Mouse (Mus musculus): Measurements from ENCODE around the gene Zcchc17. TPM values are rescaled to one million over a fixed set of nuclear protein-coding genes. Genes with fewer than 3 reads are reported as not detected.

Zcchc17 gene
- 60.8 and 66.4 TPM in 2 replicates for polyA plus RNA-seq (2015; fragmentation: Nextera tagmentation; extraction: Ambion mirVana)

DNA sequence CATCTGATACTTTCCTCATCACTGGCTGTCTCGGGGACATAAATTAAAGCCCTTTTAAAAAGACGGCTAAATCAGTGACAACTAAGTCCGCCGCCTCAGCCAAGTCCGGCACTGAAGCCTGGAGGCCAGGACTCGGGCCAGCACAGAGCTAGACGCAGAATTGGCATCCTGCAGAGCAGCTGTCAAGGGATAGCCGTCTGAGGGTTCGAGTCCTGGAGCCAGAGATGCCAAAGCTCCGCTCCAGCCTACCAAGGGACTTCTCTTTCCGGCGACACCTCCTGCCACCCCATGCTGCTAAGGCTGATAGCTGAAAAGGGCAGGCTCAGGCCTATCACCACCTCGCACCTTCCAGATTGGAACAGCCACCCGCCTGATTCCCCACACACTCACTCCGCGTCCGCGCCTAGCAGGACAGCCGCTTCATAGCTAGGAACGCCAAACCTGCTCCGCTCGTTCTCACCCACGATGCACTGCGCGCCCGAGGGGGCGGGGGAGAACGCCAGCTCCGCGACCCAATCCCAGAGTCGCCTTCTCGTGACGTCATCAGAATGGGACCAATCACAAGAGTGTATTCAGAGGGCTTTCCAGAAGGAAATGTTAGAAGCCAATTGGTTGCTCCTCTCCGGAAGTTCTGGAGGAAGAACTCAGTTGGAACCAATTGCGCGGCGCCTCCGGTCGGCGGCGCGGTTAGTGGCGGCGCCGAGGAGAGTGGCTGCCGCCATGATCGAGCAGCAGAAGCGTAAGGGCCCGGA lies at the start of gene Zcchc17, which contains the start of gene Snrnp40:
Gene Zcchc17 (minus strand): TSS at position 458 of the 752 bp plus-strand sequence.
Gene Snrnp40 (plus strand): TSS at position 647 of the 752 bp plus-strand sequence.
- H3K27me3 ChIP-seq (replicated peaks) = no peaks in the 10 kb centered on the region
- WGBS = under 1% methylated on average over 49 of the region's 49 CpGs
- H3K4me2 ChIP-seq (replicated peaks) = peak within 1 kb of the TSS; percentile 83
- H3K9ac ChIP-seq = peak within 1 kb of the TSS; percentile 97
- H3K9me3 ChIP-seq = no peaks in the 10 kb centered on the region
- peaks cover 19% of the 10 kb centered on the region for H3K4me1 ChIP-seq (replicated peaks)
- peaks cover 14% of the 10 kb centered on the region for H3K36me3 ChIP-seq
- peak within 1 kb of the TSS; percentile 81 for H3K27ac ChIP-seq
- peak; percentile 100 for ATAC-seq
- H3K4me3 ChIP-seq (replicated peaks) = peak within 1 kb of the TSS; percentile 90

DNA sequence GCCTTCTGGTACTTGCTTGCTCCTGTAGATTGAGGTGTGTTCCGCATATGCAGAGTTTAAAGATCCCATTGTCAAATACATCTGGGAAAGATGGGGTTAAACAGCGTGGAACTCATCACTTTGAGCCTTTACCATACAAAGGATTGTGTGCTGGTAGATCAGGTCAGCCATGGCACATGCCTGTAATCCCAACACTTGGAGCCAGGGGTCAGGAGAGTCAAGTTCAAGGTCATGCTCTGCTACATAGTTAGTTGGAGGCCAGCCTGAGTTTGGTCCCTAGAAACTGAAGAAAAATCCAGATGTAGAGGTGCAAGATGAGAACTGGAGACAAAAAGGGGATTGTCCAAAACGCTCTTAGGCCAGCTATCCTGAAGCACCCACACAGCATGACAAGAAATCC lies 31.5 kb upstream of the Zcchc17 start:
- no peak for ATAC-seq

DNA sequence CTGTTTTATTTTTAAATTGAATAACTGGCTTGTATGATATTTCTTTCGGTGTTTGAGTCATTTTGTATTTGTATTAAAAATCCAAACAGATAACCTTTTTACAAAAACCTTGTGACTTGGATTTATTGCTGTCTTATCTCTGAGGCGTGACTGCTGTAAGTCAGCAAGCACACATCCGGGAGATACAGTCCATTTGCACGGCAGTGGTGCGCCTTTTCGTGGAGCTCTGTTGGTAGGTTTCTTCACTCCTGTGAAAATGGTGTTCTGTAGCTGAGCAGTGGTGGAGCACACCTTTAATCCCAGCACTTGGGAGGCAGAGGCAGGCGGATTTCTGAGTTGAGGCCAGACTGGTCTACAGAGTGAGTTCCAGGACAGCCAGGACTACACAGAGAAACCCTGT lies 30.2 kb upstream of the Zcchc17 start:
- peaks cover 16% of the 10 kb centered on the region for H3K36me3 ChIP-seq
- H3K9me3 ChIP-seq = no peaks in the 10 kb centered on the region
- no peak overlapping the region for H3K4me2 ChIP-seq (replicated peaks)
- no peaks in the 10 kb centered on the region; the same call in 1 of the 2 replicates for H3K4me1 ChIP-seq (replicated peaks)
- WGBS = 66% methylated on average over 7 of the region's 7 CpGs
- no peak overlapping the region for H3K27ac ChIP-seq
- no peak overlapping the region for H3K4me3 ChIP-seq (replicated peaks)
- no peak overlapping the region for H3K9ac ChIP-seq
- peak; percentile 63; the same call in 1 of the 2 replicates for ATAC-seq
- H3K27me3 ChIP-seq (replicated peaks) = no peaks in the 10 kb centered on the region

More for the DNA sequence above, 31.5 kb upstream of the Zcchc17 start:
- Histone ChIP-seq H3K27ac (no peak overlapping the region), H3K4me1 (replicated peaks) (no peaks in the 10 kb centered on the region; the same call in 1 of the 2 replicates), H3K4me2 (replicated peaks) (no peak overlapping the region), H3K36me3 (peaks cover 12% of the 10 kb centered on the region), H3K9ac (no peak overlapping the region), H3K9me3 (no peaks in the 10 kb centered on the region), H3K27me3 (replicated peaks) (no peaks in the 10 kb centered on the region), H3K4me3 (replicated peaks) (no peak overlapping the region)
- WGBS = 75% methylated on average over 3 of the region's 3 CpGs

DNA sequence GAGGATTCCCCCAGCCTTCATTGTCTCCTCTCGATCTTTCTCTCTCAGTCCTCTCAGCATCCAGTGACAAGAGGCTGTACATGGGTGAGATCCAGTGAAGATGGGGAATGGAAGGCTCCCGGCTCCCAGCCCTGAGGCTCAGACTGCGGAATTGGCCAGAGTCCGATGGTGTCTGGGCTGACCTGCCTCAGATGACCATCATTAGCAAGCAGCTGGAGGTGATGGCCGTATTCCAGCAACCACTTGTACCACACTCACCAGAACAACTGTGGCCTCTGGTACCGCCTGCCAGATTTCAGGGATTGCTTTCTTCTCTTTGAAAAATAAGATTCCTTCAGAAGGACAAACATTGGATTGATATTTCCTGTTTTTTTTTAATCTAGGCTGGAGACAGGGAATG lies 29.8 kb upstream of the Zcchc17 start:
- H3K9ac ChIP-seq = no peak overlapping the region
- H3K4me3 ChIP-seq (replicated peaks) = no peak overlapping the region
- WGBS = 71% methylated on average over 6 of the region's 6 CpGs
- H3K4me2 ChIP-seq (replicated peaks) = no peak overlapping the region
- no peaks in the 10 kb centered on the region for H3K9me3 ChIP-seq
- no peaks in the 10 kb centered on the region for H3K27me3 ChIP-seq (replicated peaks)
- no peak for ATAC-seq
- no peak overlapping the region for H3K27ac ChIP-seq
- H3K36me3 ChIP-seq = peaks cover 20% of the 10 kb centered on the region
- H3K4me1 ChIP-seq (replicated peaks) = no peaks in the 10 kb centered on the region; the same call in 1 of the 2 replicates

DNA sequence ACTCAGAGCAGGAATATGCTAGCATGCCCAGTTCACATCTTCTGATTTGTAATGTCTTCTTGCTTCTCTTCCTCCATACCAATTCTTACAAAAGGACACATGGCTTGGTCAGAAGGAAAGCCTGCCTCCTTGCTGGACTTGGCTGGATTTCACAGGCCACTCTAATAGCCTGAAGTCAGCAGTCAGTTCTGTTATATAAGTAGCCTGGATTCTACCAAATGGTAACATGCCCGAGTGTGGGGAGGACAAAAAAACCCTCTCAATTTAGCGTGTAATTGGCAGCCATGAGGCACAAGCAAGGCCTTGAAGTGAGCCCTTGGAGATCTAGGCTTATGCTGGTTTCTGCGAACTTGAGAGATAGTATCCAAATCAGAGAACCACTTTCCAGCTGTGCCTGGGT lies 27.5 kb upstream of the Zcchc17 start:
- H3K27me3 ChIP-seq (replicated peaks) = no peaks in the 10 kb centered on the region
- 82% methylated on average over 3 of the region's 3 CpGs for WGBS
- H3K36me3 ChIP-seq = peaks cover 25% of the 10 kb centered on the region

DNA sequence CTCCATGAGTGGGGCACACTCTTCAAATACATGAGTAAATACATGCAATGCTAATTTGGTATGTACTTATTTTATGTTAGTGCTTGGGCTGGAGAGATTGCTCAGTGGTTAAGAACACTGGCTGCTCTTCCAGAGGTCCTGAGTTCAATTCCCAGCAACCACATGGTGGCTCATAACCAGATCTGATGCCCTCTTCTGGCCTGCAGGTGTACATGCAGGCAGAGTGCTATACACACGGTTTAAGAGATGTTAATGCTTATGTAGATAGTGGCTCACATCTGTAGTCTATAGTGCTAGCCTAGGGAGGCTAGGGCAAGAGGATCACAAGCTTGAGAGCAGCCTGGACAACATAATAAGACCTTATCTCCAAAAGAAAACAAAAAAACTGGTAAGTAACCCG lies 20.7 kb upstream of the Zcchc17 start:
- no peaks in the 10 kb centered on the region for H3K4me1 ChIP-seq (replicated peaks)
- no peak overlapping the region for H3K4me3 ChIP-seq (replicated peaks)
- no peaks in the 10 kb centered on the region for H3K27me3 ChIP-seq (replicated peaks)
- H3K27ac ChIP-seq = no peak overlapping the region
- peaks cover 29% of the 10 kb centered on the region for H3K36me3 ChIP-seq
- WGBS = 86% methylated on average over 2 of the region's 2 CpGs
- no peak overlapping the region for H3K4me2 ChIP-seq (replicated peaks)
- H3K9me3 ChIP-seq = no peaks in the 10 kb centered on the region
- H3K9ac ChIP-seq = no peak overlapping the region
- ATAC-seq = no peak

More for the DNA sequence above, 27.5 kb upstream of the Zcchc17 start:
- Histone ChIP-seq H3K4me3 (replicated peaks) (no peak overlapping the region), H3K4me2 (replicated peaks) (no peak overlapping the region), H3K9me3 (no peaks in the 10 kb centered on the region), H3K4me1 (replicated peaks) (no peaks in the 10 kb centered on the region; the same call in 1 of the 2 replicates), H3K9ac (no peak overlapping the region), H3K27ac (no peak overlapping the region)
- no peak for ATAC-seq

DNA sequence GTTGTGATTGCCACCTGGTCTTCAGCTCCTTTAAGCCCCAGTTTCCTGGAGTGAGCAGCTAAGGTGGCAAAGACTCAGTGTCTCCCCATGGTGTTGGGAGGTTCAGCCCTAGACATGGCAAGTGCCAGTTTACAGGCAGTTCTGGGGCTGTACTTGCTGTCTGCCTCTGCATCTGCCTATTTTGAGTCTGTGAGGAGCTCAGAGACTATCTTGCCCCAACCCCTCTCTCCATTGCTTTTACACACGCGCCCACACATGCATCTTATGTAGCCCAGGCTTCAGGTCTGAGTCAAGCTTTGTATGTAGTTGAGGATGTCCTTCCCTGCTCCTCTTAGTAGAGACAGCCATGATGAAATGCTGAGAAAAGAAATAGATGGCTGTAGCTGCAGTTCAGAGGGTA lies 19.4 kb upstream of the Zcchc17 start:
- no peaks in the 10 kb centered on the region for H3K9me3 ChIP-seq
- H3K36me3 ChIP-seq = peaks cover 32% of the 10 kb centered on the region
- 98% methylated on average over 2 of the region's 2 CpGs for WGBS

DNA sequence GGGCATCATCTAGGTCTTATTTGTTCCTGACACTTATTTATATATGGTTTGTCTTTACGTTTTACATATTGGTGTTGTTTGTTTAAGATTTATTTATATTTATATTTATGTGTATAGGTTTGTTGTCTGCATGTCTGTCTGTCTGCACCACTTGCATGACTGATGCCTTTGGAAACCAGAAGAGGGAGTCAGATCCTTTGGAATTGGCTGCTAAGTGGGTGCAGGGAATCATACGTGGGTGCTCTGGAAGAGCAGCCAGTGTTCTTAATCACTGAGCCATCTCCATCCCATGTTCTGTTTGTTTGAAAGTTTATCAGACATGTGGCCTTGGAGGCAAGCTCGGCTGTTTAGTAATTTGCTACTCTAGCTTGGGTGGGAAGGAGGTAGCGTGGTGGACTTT lies 17.8 kb upstream of the Zcchc17 start:
- Histone ChIP-seq H3K4me2 (replicated peaks) (no peak overlapping the region), H3K4me3 (replicated peaks) (no peak overlapping the region), H3K4me1 (replicated peaks) (no peaks in the 10 kb centered on the region), H3K27me3 (replicated peaks) (no peaks in the 10 kb centered on the region), H3K27ac (no peak overlapping the region), H3K9me3 (no peaks in the 10 kb centered on the region), H3K9ac (no peak overlapping the region), H3K36me3 (peaks cover 34% of the 10 kb centered on the region)
- WGBS = 71% methylated on average over 4 of the region's 4 CpGs
- ATAC-seq = no peak

More for the DNA sequence above, 19.4 kb upstream of the Zcchc17 start:
- no peak for ATAC-seq
- no peaks in the 10 kb centered on the region for H3K27me3 ChIP-seq (replicated peaks)
- no peaks in the 10 kb centered on the region for H3K4me1 ChIP-seq (replicated peaks)
- H3K9ac ChIP-seq = no peak overlapping the region
- no peak overlapping the region for H3K4me3 ChIP-seq (replicated peaks)
- no peak overlapping the region for H3K4me2 ChIP-seq (replicated peaks)
- H3K27ac ChIP-seq = no peak overlapping the region

DNA sequence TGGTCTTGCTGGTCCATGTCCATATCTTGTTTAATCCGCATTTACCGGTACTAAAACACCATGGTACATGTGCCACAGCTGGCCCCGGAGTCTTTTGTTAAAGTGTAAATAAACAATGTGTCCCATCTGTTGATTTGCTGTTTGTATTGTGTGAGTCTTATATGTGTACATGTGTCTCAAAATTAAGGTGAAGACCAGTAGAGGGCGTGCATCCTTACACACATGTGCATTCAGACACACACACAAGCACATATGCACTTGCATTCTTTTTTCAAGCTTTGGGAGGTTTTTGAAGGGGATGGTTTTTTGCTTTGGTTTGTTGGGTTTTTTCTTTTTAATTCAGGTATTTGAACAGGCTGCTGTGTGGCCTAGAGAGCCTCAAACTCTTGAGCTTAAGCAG lies 16.9 kb upstream of the Zcchc17 start:
- H3K4me2 ChIP-seq (replicated peaks) = no peak overlapping the region
- H3K4me3 ChIP-seq (replicated peaks) = no peak overlapping the region
- WGBS = 80% methylated on average over 4 of the region's 4 CpGs

DNA sequence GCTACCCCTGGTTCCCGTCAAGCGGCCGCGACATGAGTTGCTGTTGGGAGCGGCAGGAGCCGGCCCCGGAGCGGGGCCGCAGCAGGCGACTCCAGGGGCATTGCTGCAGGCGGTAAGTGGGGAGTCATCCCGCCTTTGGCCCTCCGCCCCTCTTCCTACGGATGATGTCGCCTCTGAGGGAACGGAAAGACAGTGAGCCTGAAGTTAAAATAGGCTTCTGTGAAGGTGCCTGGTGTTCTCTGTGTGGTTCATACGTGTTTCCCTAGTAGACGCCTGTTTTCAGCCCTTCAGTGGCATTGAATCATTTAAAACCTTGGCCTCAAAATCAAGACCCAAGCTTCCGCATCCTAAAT lies 471 bp upstream of the Zcchc17 start:
- no peaks in the 10 kb centered on the region for H3K9me3 ChIP-seq
- H3K4me3 ChIP-seq (replicated peaks) = peak overlapping the region; percentile 90
- peaks cover 19% of the 10 kb centered on the region for H3K4me1 ChIP-seq (replicated peaks)
- under 1% methylated on average over 19 of the region's 19 CpGs for WGBS
- peak overlapping the region; percentile 71 for H3K27ac ChIP-seq
- peak overlapping the region; percentile 97 for H3K9ac ChIP-seq
- no peaks in the 10 kb centered on the region for H3K27me3 ChIP-seq (replicated peaks)
- ATAC-seq = peak; percentile 65; the same call in 1 of the 2 replicates
- peaks cover 19% of the 10 kb centered on the region for H3K36me3 ChIP-seq
- H3K4me2 ChIP-seq (replicated peaks) = peak overlapping the region; percentile 61

More for the DNA sequence above, 16.9 kb upstream of the Zcchc17 start:
- Histone ChIP-seq H3K9ac (no peak overlapping the region), H3K27ac (no peak overlapping the region), H3K27me3 (replicated peaks) (no peaks in the 10 kb centered on the region), H3K4me1 (replicated peaks) (no peaks in the 10 kb centered on the region), H3K9me3 (no peaks in the 10 kb centered on the region), H3K36me3 (peaks cover 34% of the 10 kb centered on the region)
- ATAC-seq = no peak

DNA sequence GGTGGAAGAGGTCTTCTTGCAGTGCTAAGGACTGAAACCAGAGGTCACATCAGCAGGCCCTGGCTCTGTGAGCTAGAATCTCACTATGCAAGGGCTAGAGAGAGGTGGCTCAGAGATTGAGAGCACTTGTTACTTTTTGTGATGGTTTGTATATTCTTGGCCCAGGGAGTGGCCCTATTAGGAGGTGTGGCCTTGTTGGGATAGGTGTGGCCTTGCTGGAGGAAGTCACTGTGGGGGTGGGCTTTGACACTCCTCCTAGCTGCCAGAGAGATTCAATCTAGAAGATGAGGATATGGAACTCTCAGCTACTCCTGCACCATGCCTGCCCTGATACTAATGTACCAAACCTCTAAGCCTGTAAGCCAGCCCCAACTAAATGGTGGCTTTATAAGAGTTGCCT lies 1.8 kb downstream of the Zcchc17 start:
- Histone ChIP-seq H3K36me3 (peaks cover 7% of the 10 kb centered on the region), H3K9ac (no peak overlapping the region), H3K9me3 (no peaks in the 10 kb centered on the region), H3K4me2 (replicated peaks) (no peak overlapping the region), H3K27ac (no peak overlapping the region), H3K4me3 (replicated peaks) (no peak overlapping the region), H3K4me1 (replicated peaks) (peaks cover 19% of the 10 kb centered on the region), H3K27me3 (replicated peaks) (no peaks in the 10 kb centered on the region)
- ATAC-seq = no peak

DNA sequence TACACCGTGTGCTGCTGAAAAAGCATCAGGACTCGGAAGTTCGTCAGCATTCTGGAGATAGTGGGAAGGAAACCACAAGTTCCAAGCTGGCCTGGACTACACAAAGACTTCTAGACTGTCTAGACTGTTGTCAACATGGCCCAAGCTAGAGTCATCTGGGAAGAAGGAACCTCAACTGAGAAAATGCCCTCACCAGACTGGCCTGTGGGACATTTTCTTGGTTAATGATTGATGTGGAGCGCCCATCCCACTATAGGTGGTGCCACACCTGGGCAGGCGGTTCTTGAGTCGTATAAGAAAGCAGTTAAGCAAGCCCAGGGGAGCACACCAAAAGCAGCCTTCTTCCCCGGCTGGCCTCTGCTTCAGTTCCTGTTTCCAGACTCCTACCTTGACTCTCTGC lies 7.2 kb downstream of the Zcchc17 start:
- WGBS = 75% methylated on average over 7 of the region's 7 CpGs
- Histone ChIP-seq H3K9me3 (no peaks in the 10 kb centered on the region), H3K27ac (0 out of 2 replicates have a peak overlapping the region, but pooled peaks have one; percentile 7), H3K36me3 (peaks cover 16% of the 10 kb centered on the region), H3K4me2 (replicated peaks) (no peak overlapping the region), H3K4me1 (replicated peaks) (no peaks in the 10 kb centered on the region; the same call in 1 of the 2 replicates), H3K9ac (no peak overlapping the region), H3K27me3 (replicated peaks) (no peaks in the 10 kb centered on the region), H3K4me3 (replicated peaks) (no peak overlapping the region)
- ATAC-seq = peak; percentile 94

Data from intestine, embryonic 15.5 days (tissue).